Mouse (Mus musculus) myocyte (in vitro differentiated cells): Measurements from ENCODE around the gene Tmem63c. TPM values are rescaled to one million over a fixed set of nuclear protein-coding genes. Genes with fewer than 3 reads are reported as not detected.

ENCODE experiments used
- H3K27me3 ChIP-seq: one replicate; pipeline ENCODE4 v1.6.1; 2011; ENCODE audit not compliant: control insufficient read depth, insufficient read depth, insufficient read length
- H3K36me3 ChIP-seq: one replicate; pipeline ENCODE4 v1.6.1; 2011; ENCODE audit not compliant: control insufficient read depth, insufficient read depth
- H3K4me2 ChIP-seq: one replicate; pipeline ENCODE4 v1.6.1; 2011; ENCODE audit warnings: low read depth, control low read depth
- H3K4me3 ChIP-seq: one replicate; pipeline ENCODE4 v1.5.1; 2011; ENCODE audit warnings: mild to moderate bottlenecking, control low read depth, moderate library complexity
- H3K79me2 ChIP-seq: one replicate; pipeline ENCODE4 v1.6.1; 2011; ENCODE audit not compliant: control insufficient read depth, insufficient read depth
- H3ac ChIP-seq: one replicate; pipeline ENCODE4 v1.6.1; 2011; ENCODE audit not compliant: control insufficient read depth, insufficient read length
- CEBPB ChIP-seq: IDR thresholded peaks from 2 replicates; pipeline ENCODE4 v1.6.1; 2011; ENCODE audit warnings: mild to moderate bottlenecking, moderate library complexity; ENCODE audit not compliant: poor library complexity, insufficient read depth, severe bottlenecking
- E2F4 ChIP-seq: IDR thresholded peaks from one replicate; pipeline ENCODE4 v1.6.1; 2011; ENCODE audit warnings: mild to moderate bottlenecking, control low read depth, moderate library complexity; ENCODE audit not compliant: insufficient read depth
- MAX ChIP-seq: IDR thresholded peaks from one replicate; pipeline ENCODE4 v1.6.1; 2011; ENCODE audit warnings: low read depth, mild to moderate bottlenecking, control low read depth
- MYOD1 ChIP-seq, 3 experiments: IDR thresholded peaks; one replicate each; pipeline ENCODE4 v1.6.1; 2011; ENCODE audit warnings: control low read depth in 2 of 3, low read depth in 2 of 3, mild to moderate bottlenecking in 2 of 3, moderate library complexity in 1 of 3; ENCODE audit not compliant: insufficient read length in 2 of 3, control insufficient read depth in 1 of 3
- MYOG ChIP-seq, 3 experiments: IDR thresholded peaks; one replicate each; pipeline ENCODE4 v1.6.1; 2011; ENCODE audit warnings: control low read depth in 2 of 3, low read depth in 2 of 3, mild to moderate bottlenecking in 2 of 3; ENCODE audit not compliant: insufficient read length in 2 of 3, control insufficient read depth in 1 of 3, insufficient read depth in 1 of 3
- POLR2A ChIP-seq: IDR thresholded peaks from one replicate; pipeline ENCODE4 v1.6.1; 2011; ENCODE audit warnings: low read depth, mild to moderate bottlenecking, control low read depth, moderate library complexity; ENCODE audit not compliant: insufficient read length
- POLR2AphosphoS2 ChIP-seq: IDR thresholded peaks from one replicate; pipeline ENCODE4 v1.6.1; 2011; ENCODE audit warnings: low read depth, control low read depth; ENCODE audit not compliant: insufficient read length
- REST ChIP-seq: IDR thresholded peaks from one replicate; pipeline ENCODE4 v1.6.1; 2011; ENCODE audit warnings: mild to moderate bottlenecking, control low read depth, moderate library complexity; ENCODE audit not compliant: insufficient read depth, insufficient read length
- SRF ChIP-seq: IDR thresholded peaks from one replicate; pipeline ENCODE4 v1.6.1; 2011; ENCODE audit warnings: low read depth; ENCODE audit not compliant: control insufficient read depth, insufficient read length
- TCF12 ChIP-seq: IDR thresholded peaks from one replicate; pipeline ENCODE4 v1.6.1; 2011; ENCODE audit warnings: mild to moderate bottlenecking, control low read depth; ENCODE audit not compliant: poor library complexity, insufficient read depth, severe bottlenecking
- TCF3 ChIP-seq: IDR thresholded peaks from one replicate; pipeline ENCODE4 v1.6.1; 2011; ENCODE audit warnings: low read depth, control low read depth; ENCODE audit not compliant: insufficient read length
- USF1 ChIP-seq: IDR thresholded peaks from one replicate; pipeline ENCODE4 v1.6.1; 2011; ENCODE audit warnings: low read depth, mild to moderate bottlenecking, control low read depth, moderate library complexity
- polyA plus RNA-seq: library from polyadenylated mRNA; unstranded; fragments of >200 nt; fragmentation: generic; extraction: Trizol; gene quantifications from one replicate; pipeline ENCODE4 v1.2.1, GENCODE M21; 2012; ENCODE audit warnings: missing spikeins

Tmem63c gene
- polyA plus RNA-seq, 1 experiment: not detected

- H3K4me2 ChIP-seq: no peak overlapping the region
- H3K36me3 ChIP-seq: peaks cover 34% of the 10 kb centered on the region
- TF ChIP-seq REST (no peak), POLR2AphosphoS2 (no peak), MYOG (IDR thresholded peaks at IDR 0.05; ENCODE audit: control insufficient read depth in 1 of 3, insufficient read depth in 1 of 3, insufficient read length in 2 of 3, low read depth in 2 of 3) (no peak)
- no peaks in the 10 kb centered on the region for H3K79me2 ChIP-seq
- no peaks in the 10 kb centered on the region for H3K27me3 ChIP-seq
- H3K4me3 ChIP-seq: no peak overlapping the region
- H3ac ChIP-seq: no peak overlapping the region
Measured at GRCm38 (mm10) chr12:87121918-87122589, 100.9 kb downstream of the Tmem63c start.

- Histone ChIP-seq H3K4me3 (no peak overlapping the region), H3K4me2 (no peak overlapping the region), H3K79me2 (no peaks in the 10 kb centered on the region), H3K36me3 (peaks cover 23% of the 10 kb centered on the region), H3K27me3 (no peaks in the 10 kb centered on the region), H3ac (no peak overlapping the region)
- TF ChIP-seq REST: no peak
- no peak for TF ChIP-seq E2F4
- no peak for TF ChIP-seq MYOG (IDR thresholded peaks at IDR 0.05; ENCODE audit: control insufficient read depth in 1 of 3, insufficient read depth in 1 of 3, insufficient read length in 2 of 3, low read depth in 2 of 3)
- no peak for TF ChIP-seq POLR2A
- no peak for TF ChIP-seq CEBPB
- TF ChIP-seq POLR2AphosphoS2: no peak
- TF ChIP-seq MAX: no peak
- TF ChIP-seq MYOD1 (IDR thresholded peaks at IDR 0.05; ENCODE audit: control insufficient read depth in 1 of 3, insufficient read length in 2 of 3, low read depth in 2 of 3): no peak
- TF ChIP-seq TCF3: no peak
- no peak for TF ChIP-seq TCF12
- TF ChIP-seq USF1: no peak
- no peak for TF ChIP-seq SRF
Measured at GRCm38 (mm10) chr12:87127256-87127655, 106.1 kb downstream of the Tmem63c start.

GRCm38 (mm10) chr12:87130224-87130623 is 109.1 kb downstream of the Tmem63c start:
- no peak overlapping the region for H3ac ChIP-seq
- H3K36me3 ChIP-seq: peaks cover 15% of the 10 kb centered on the region
- no peak overlapping the region for H3K4me3 ChIP-seq
- TF ChIP-seq SRF (no peak), MAX (no peak), POLR2AphosphoS2 (no peak), POLR2A (no peak), MYOD1 (IDR thresholded peaks at IDR 0.05; ENCODE audit: control insufficient read depth in 1 of 3, insufficient read length in 2 of 3, low read depth in 2 of 3) (no peak), E2F4 (no peak), MYOG (IDR thresholded peaks at IDR 0.05; ENCODE audit: control insufficient read depth in 1 of 3, insufficient read depth in 1 of 3, insufficient read length in 2 of 3, low read depth in 2 of 3) (no peak), USF1 (no peak), TCF12 (no peak), CEBPB (no peak), REST (no peak), TCF3 (no peak)
- H3K79me2 ChIP-seq: no peaks in the 10 kb centered on the region
- H3K27me3 ChIP-seq: no peaks in the 10 kb centered on the region
- no peak overlapping the region for H3K4me2 ChIP-seq

- no peak overlapping the region for H3K4me2 ChIP-seq
- H3K79me2 ChIP-seq: no peaks in the 10 kb centered on the region
- H3ac ChIP-seq: no peak overlapping the region
- peaks cover 13% of the 10 kb centered on the region for H3K36me3 ChIP-seq
- TF ChIP-seq MAX: no peak
- no peak for TF ChIP-seq USF1
- TF ChIP-seq TCF3: no peak
- no peak for TF ChIP-seq REST
- no peak for TF ChIP-seq MYOD1 (IDR thresholded peaks at IDR 0.05; ENCODE audit: control insufficient read depth in 1 of 3, insufficient read length in 2 of 3, low read depth in 2 of 3)
- no peak for TF ChIP-seq POLR2AphosphoS2
- no peak for TF ChIP-seq E2F4
- TF ChIP-seq POLR2A: no peak
- no peak for TF ChIP-seq TCF12
- TF ChIP-seq SRF: no peak
- no peak for TF ChIP-seq MYOG (IDR thresholded peaks at IDR 0.05; ENCODE audit: control insufficient read depth in 1 of 3, insufficient read depth in 1 of 3, insufficient read length in 2 of 3, low read depth in 2 of 3)
- TF ChIP-seq CEBPB: no peak
- H3K27me3 ChIP-seq: no peaks in the 10 kb centered on the region
- no peak overlapping the region for H3K4me3 ChIP-seq
Measured at GRCm38 (mm10) chr12:87131181-87131580, 110.0 kb downstream of the Tmem63c start.

- H3K36me3 ChIP-seq: peaks cover 13% of the 10 kb centered on the region
Measured at GRCm38 (mm10) chr12:87131619-87132018, 110.5 kb downstream of the Tmem63c start.

More at GRCm38 (mm10) chr12:87131619-87132018, 110.5 kb downstream of the Tmem63c start:
- Histone ChIP-seq H3K4me2 (no peak overlapping the region), H3K79me2 (no peaks in the 10 kb centered on the region), H3K4me3 (no peak overlapping the region), H3ac (no peak overlapping the region), H3K27me3 (no peaks in the 10 kb centered on the region)
- TF ChIP-seq MAX (no peak), CEBPB (no peak), SRF (no peak), POLR2A (no peak), POLR2AphosphoS2 (no peak), MYOD1 (IDR thresholded peaks at IDR 0.05; ENCODE audit: control insufficient read depth in 1 of 3, insufficient read length in 2 of 3, low read depth in 2 of 3) (no peak), TCF3 (no peak), USF1 (no peak), E2F4 (no peak), REST (no peak), MYOG (IDR thresholded peaks at IDR 0.05; ENCODE audit: control insufficient read depth in 1 of 3, insufficient read depth in 1 of 3, insufficient read length in 2 of 3, low read depth in 2 of 3) (no peak), TCF12 (no peak)
